Mouse (Mus musculus) spleen, postnatal 36 days (tissue): Measurements from ENCODE around the gene Gm3488.
"Not testable (repeated sequence)": the region's sequence is repeated elsewhere in the genome, so short reads cannot be mapped to it uniquely, and the experiment has no call there.

Experiments used
- DNase-seq, 2 experiments: peaks; one replicate each; pipeline ENCODE4 v3.0.0; 2022; ENCODE audit warnings: low spot score in 2 of 2, mixed read lengths in 1 of 2

The Gm3488 gene

GRCm38 (mm10) chr14:5501374-5501773 lies at the start of gene Gm3488:
Gm3488 (plus strand) TSS chr14:5501674.
- DNase-seq = not testable (repeated sequence)

DNA sequence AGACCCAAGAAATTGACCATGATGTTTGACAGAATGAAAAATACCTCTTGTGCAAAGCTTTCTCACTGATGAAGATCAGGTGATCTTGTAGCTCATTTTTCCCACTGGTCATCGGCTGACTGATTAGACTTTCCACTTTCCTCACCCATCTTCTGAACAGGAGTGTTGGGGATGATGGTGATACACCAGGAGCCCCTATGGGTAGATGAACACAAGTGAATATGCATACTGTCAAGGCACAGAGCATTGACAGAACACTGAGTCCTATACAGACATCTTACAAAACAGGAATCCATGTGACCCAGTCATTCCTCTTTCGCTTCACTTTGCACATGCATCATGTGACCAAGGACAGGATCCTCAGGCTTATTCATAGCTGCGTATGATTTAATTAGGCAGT lies 46.1 kb upstream of the Gm3488 start, which contains the start of gene Gm3194:
Gene Gm3194, minus strand, starts transcription at position 101 of the 400 bp plus-strand sequence.
- not testable (repeated sequence) for DNase-seq

- DNase-seq = not testable (repeated sequence)
Observed at GRCm38 (mm10) chr14:5460469-5460868, 41.0 kb upstream of the Gm3488 start.

- not testable (repeated sequence) for DNase-seq
Observed at GRCm38 (mm10) chr14:5477730-5478129, 23.7 kb upstream of the Gm3488 start, which contains the start of gene Gm8246. Gm8246 (minus strand) TSS chr14:5477830.

- DNase-seq = not testable (repeated sequence)
Observed at GRCm38 (mm10) chr14:5483907-5484306, 17.6 kb upstream of the Gm3488 start, which contains the start of gene Gm3187. Gm3187 (plus strand) TSS chr14:5484207.

- not testable (repeated sequence) for DNase-seq
Observed at GRCm38 (mm10) chr14:5538196-5538595, 36.7 kb downstream of the Gm3488 start, which contains the start of gene Gm3532. Gm3532 (plus strand) TSS chr14:5538496.
